Mouse (Mus musculus) heart, adult 2 months (tissue): ENCODE data around the gene Acss2.

Experiments used
- CTCF ChIP-seq: fragments of 200-600 bp; IDR thresholded peaks from 2 replicates; pipeline ENCODE4 v1.8.1; 2022; ENCODE audit warnings: antibody characterized with exemption, mild to moderate bottlenecking, moderate library complexity
- EP300 ChIP-seq: fragments of 200-500 bp; IDR thresholded peaks from 2 replicates; pipeline ENCODE4 v1.6.1; 2011; ENCODE audit warnings: low read depth, low read length, control low read depth; ENCODE audit not compliant: insufficient read depth

DNA sequence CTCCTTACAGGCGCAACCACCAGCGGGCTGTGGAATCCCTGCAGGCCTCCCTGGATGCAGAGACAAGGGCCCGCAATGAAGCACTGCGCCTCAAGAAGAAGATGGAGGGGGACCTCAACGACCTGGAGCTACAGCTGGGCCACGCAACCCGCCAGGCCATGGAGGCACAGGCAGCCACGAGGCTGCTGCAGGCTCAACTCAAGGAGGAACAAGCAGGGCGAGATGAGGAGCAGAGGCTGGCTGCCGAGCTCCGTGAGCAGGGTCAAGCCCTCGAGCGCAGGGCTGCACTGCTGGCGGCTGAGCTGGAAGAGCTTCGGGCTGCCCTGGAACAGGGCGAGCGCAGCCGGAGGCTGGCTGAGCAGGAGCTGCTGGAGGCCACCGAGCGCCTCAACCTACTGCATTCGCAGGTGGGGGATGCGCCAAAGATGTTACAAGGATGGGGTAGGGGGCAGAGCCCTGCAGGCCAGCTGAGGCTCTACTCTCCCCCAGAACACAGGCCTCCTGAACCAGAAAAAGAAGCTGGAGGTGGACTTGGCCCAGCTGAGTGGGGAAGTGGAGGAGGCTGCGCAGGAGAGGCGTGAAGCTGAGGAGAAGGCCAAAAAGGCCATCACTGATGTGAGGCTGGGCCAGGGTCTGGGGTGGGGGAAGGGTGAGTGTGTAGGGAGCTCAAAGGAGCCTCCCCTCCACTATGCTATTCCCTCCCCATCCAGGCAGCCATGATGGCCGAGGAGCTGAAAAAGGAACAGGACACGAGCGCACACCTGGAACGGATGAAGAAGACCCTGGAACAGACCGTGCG, 114.6 kb downstream of the Acss2 start:
- TF ChIP-seq CTCF: no peak
- no peak for TF ChIP-seq EP300
